Mouse (Mus musculus) liver, embryonic 11.5 days (tissue): ENCODE measurements at regions not wholly inside any gene's neighbourhood (a gene's known extent, or its start where the extent isn't known, plus 50 kb on each side); places are given as distances from the start of the nearest gene placed in this dataset.

Experiments used
- ATAC-seq: fragments of 200-750 bp; cut with Nextera tagmentation; replicated peaks from 2 replicates; pipeline ENCODE4 v1.8.0; 2017; ENCODE audit warnings: moderate number of reproducible peaks, mild to moderate bottlenecking, moderate TSS enrichment, moderate library complexity; ENCODE audit not compliant: low FRiP score
- DNase-seq: peaks from one replicate; pipeline ENCODE4 v3.0.0-alpha.2; 2017; ENCODE audit warnings: low spot score
- H3K27ac ChIP-seq: fragments of 300-500 bp; sonication (generic); 2 replicates; pipeline ENCODE4 v1.5.1; 2014; ENCODE audit warnings: mild to moderate bottlenecking, low read depth, low read length, control low read depth
- H3K27me3 ChIP-seq: fragments of 300-500 bp; sonication (generic); replicated peaks from 2 replicates; pipeline ENCODE4 v1.6.1; 2014; ENCODE audit warnings: low read length, mixed read lengths; ENCODE audit not compliant: control insufficient read depth, insufficient read depth
- H3K36me3 ChIP-seq: fragments of 300-500 bp; sonication (generic); 2 replicates; pipeline ENCODE4 v1.6.1; 2014; ENCODE audit warnings: mild to moderate bottlenecking, low read length, moderate library complexity, mixed read lengths; ENCODE audit not compliant: control insufficient read depth, insufficient read depth
- H3K4me1 ChIP-seq: fragments of 300-500 bp; sonication (generic); replicated peaks from 2 replicates; pipeline ENCODE4 v1.6.1; 2014; ENCODE audit warnings: low read length, mixed read lengths; ENCODE audit not compliant: control insufficient read depth, insufficient read depth
- H3K4me2 ChIP-seq: fragments of 300-500 bp; sonication (generic); 2 replicates; pipeline ENCODE4 v1.6.1; 2014; ENCODE audit warnings: mild to moderate bottlenecking, control low read depth, moderate library complexity
- H3K4me3 ChIP-seq: fragments of 300-500 bp; sonication (generic); 2 replicates; pipeline ENCODE4 v1.5.1; 2014; ENCODE audit warnings: low read depth, low read length, control low read depth
- H3K9ac ChIP-seq: fragments of 300-500 bp; sonication (generic); 2 replicates; pipeline ENCODE4 v1.6.1; 2014; ENCODE audit warnings: low read depth, low read length, control low read depth
- H3K9me3 ChIP-seq: fragments of 300-500 bp; sonication (generic); 2 replicates; pipeline ENCODE4 v1.6.1; 2016; ENCODE audit warnings: low read length, inconsistent platforms, mixed read lengths; ENCODE audit not compliant: control insufficient read depth
- WGBS: fragments of 180-500 bp; shearing (Covaris S2); extraction: QIAGEN DNeasy Blood & Tissue Kit; methylation state at CpG from one replicate; pipeline ENCODE4 v1.1.7; 2014; 5-methylcytosine and 5-hydroxymethylcytosine counted together

GRCm38 (mm10) chr3:52404636-52405035 is 136.5 kb downstream of the Foxo1 start:
- H3K4me3 ChIP-seq, result no peak overlapping the region
- H3K36me3 ChIP-seq, result no peaks in the 10 kb centered on the region
- H3K27me3 ChIP-seq, result peaks cover under 1% of the 10 kb centered on the region; the same call in 1 of the 2 replicates
- no peak overlapping the region for H3K9ac ChIP-seq
- no peak overlapping the region for H3K27ac ChIP-seq
- no peak overlapping the region for H3K4me2 ChIP-seq
- H3K9me3 ChIP-seq, result no peaks in the 10 kb centered on the region
- 11% methylated on average over 4 of the region's 4 CpGs for WGBS
- ATAC-seq (no peak; the same call in 1 of the 2 replicates), DNase-seq (no peak)
- H3K4me1 ChIP-seq, result peaks cover 4% of the 10 kb centered on the region; the same call in 1 of the 2 replicates

- DNase-seq (no peak), ATAC-seq (no peak)
- peaks cover 5% of the 10 kb centered on the region; the same call in 1 of the 2 replicates for H3K27me3 ChIP-seq
- H3K36me3 ChIP-seq, result no peaks in the 10 kb centered on the region
- no peak overlapping the region for H3K4me2 ChIP-seq
- H3K27ac ChIP-seq, result no peak overlapping the region
- H3K9me3 ChIP-seq, result no peaks in the 10 kb centered on the region
- H3K9ac ChIP-seq, result no peak overlapping the region
- H3K4me3 ChIP-seq, result no peak overlapping the region
- H3K4me1 ChIP-seq, result peaks cover 4% of the 10 kb centered on the region; the same call in 1 of the 2 replicates
- 91% methylated on average over 4 of the region's 4 CpGs for WGBS
Observed at GRCm38 (mm10) chr3:52403032-52403431, 134.9 kb downstream of the Foxo1 start.
